Mouse (Mus musculus) E14TG2a.4 (cell line): Measurements from ENCODE around the gene Cplx2.

Source experiments
- CTCF ChIP-seq: conservative IDR thresholded peaks from 2 replicates; pipeline ENCODE4 v1.5.1; 2014; ENCODE audit warnings: low read length
- NANOG ChIP-seq: IDR thresholded peaks from 2 replicates; pipeline ENCODE4 v1.6.1; 2014; ENCODE audit warnings: borderline replicate concordance, low read length, mixed read lengths
- POU5F1 ChIP-seq: IDR thresholded peaks from 2 replicates; pipeline ENCODE4 v1.6.1; 2014; ENCODE audit warnings: low read length, borderline replicate concordance

GRCm38 (mm10) chr13:54368181-54368580, 3.0 kb upstream of the Cplx2 start:
- TF ChIP-seq CTCF (no peak), NANOG (no peak), POU5F1 (no peak)
